Mouse (Mus musculus) megakaryocyte, embryonic 14.5 days (primary cell): Measurements from ENCODE around the gene 0610009B22Rik. TPM values are rescaled to one million over a fixed set of nuclear protein-coding genes. Genes with fewer than 3 reads are reported as not detected.

Experiments used
- H3K27me3 ChIP-seq: replicated peaks from 2 replicates; pipeline ENCODE3; 2012; ENCODE audit warnings: inconsistent platforms
- H3K36me3 ChIP-seq: replicated peaks from 2 replicates; pipeline ENCODE3; 2012; ENCODE audit warnings: low read length, inconsistent platforms, mixed read lengths
- H3K4me1 ChIP-seq: 2 replicates; pipeline ENCODE4 v1.6.1; 2012; ENCODE audit warnings: inconsistent platforms
- H3K4me3 ChIP-seq: replicated peaks from 2 replicates; pipeline ENCODE3; 2012; ENCODE audit warnings: moderate library complexity, mild to moderate bottlenecking, inconsistent platforms
- H3K9me3 ChIP-seq: 2 replicates; pipeline ENCODE4 v1.6.1; 2012; ENCODE audit warnings: inconsistent platforms
- FLI1 ChIP-seq: IDR thresholded peaks from 2 replicates; pipeline ENCODE4 v1.6.1; 2012; ENCODE audit warnings: low read length, inconsistent platforms, mixed read lengths
- GATA1 ChIP-seq: IDR thresholded peaks from 3 replicates; pipeline ENCODE4 v1.6.1; 2012; ENCODE audit warnings: mixed read lengths, low read length, inconsistent platforms, borderline replicate concordance
- polyA plus RNA-seq: library from polyadenylated mRNA; stranded (reverse); fragments of >175 nt; gene quantifications from 2 replicates; pipeline ENCODE4 v1.2.3, GENCODE M21; 2012; ENCODE audit warnings: low replicate concordance; ENCODE audit not compliant: insufficient read depth

Gene 0610009B22Rik
- polyA plus RNA-seq, 1 experiment = 1.7 TPM

GRCm38 (mm10) chr11:51650261-51650660 lies 38.4 kb downstream of the 0610009B22Rik start:
- Histone ChIP-seq H3K4me3 (peak overlapping the region; percentile 94), H3K9me3 (peaks cover 7% of the 10 kb centered on the region), H3K27me3 (peaks cover 74% of the 10 kb centered on the region), H3K4me1 (peaks cover 56% of the 10 kb centered on the region), H3K36me3 (peaks cover 1% of the 10 kb centered on the region)
- TF ChIP-seq GATA1 = no peak
- TF ChIP-seq FLI1 = no peak

DNA sequence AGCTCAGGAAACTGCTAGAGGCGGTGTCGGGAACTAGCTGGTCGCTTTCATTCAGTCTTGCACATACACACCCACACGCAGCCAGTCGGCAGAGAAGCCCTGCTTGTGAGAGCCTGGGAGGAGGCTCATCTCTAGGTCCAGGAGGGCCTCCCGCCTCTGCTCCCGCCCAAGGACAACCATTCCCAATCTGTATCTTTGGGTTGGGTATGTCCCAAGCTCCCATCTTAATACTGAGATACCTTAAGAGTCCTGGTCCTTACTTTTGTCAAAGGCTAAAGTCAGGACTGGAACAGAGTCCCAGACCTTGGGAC lies 38.8 kb downstream of the 0610009B22Rik start:
- H3K4me1 ChIP-seq = peaks cover 55% of the 10 kb centered on the region
- peaks cover 3% of the 10 kb centered on the region for H3K36me3 ChIP-seq
- TF ChIP-seq FLI1 = no peak
- no peak for TF ChIP-seq GATA1
- H3K27me3 ChIP-seq = peaks cover 74% of the 10 kb centered on the region
- peak overlapping the region; percentile 94 for H3K4me3 ChIP-seq
- peaks cover 7% of the 10 kb centered on the region for H3K9me3 ChIP-seq

GRCm38 (mm10) chr11:51649111-51649888 lies 39.4 kb downstream of the 0610009B22Rik start:
- TF ChIP-seq GATA1 = no peak
- TF ChIP-seq FLI1 = no peak
- Histone ChIP-seq H3K36me3 (peaks cover 3% of the 10 kb centered on the region), H3K4me3 (peak overlapping the region; percentile 94), H3K27me3 (peaks cover 70% of the 10 kb centered on the region), H3K4me1 (peaks cover 52% of the 10 kb centered on the region), H3K9me3 (peaks cover 7% of the 10 kb centered on the region)

- no peak for TF ChIP-seq FLI1
- no peak for TF ChIP-seq GATA1
- Histone ChIP-seq H3K4me3 (no peak overlapping the region), H3K9me3 (peaks cover 7% of the 10 kb centered on the region), H3K27me3 (peaks cover 71% of the 10 kb centered on the region), H3K36me3 (peaks cover 10% of the 10 kb centered on the region), H3K4me1 (peaks cover 54% of the 10 kb centered on the region)
Measured at GRCm38 (mm10) chr11:51648566-51648965, 40.1 kb downstream of the 0610009B22Rik start.

- peaks cover 56% of the 10 kb centered on the region for H3K4me1 ChIP-seq
- peak overlapping the region; percentile 44 for H3K4me3 ChIP-seq
- H3K27me3 ChIP-seq = peaks cover 65% of the 10 kb centered on the region
Measured at GRCm38 (mm10) chr11:51646751-51647667, 41.7 kb downstream of the 0610009B22Rik start.

DNA sequence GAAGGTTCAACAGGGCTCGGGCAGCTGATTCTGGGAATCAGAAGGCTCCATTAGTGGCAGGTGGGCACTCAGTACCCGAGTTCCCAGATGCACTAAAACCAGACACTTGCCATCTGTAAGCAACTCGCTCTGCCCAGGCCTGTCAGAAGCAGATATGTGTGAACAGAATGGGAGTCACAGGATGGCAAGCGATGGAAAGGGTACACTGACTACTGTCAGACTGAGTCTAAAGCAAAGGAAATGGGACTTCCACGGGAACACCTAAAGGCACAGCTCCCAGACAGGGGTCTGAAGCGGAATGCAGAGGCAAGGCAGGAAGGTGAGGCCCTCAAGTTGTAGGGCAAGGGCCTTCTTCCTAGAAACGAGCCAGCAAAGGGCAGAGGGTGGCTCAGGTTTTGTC lies 42.4 kb downstream of the 0610009B22Rik start:
- Histone ChIP-seq H3K27me3 (peaks cover 62% of the 10 kb centered on the region), H3K4me3 (no peak overlapping the region), H3K36me3 (peaks cover 11% of the 10 kb centered on the region), H3K4me1 (peaks cover 56% of the 10 kb centered on the region), H3K9me3 (no peaks in the 10 kb centered on the region)
- TF ChIP-seq FLI1 (no peak), GATA1 (no peak)

More at GRCm38 (mm10) chr11:51646751-51647667, 41.7 kb downstream of the 0610009B22Rik start:
- Histone ChIP-seq H3K36me3 (peaks cover 11% of the 10 kb centered on the region), H3K9me3 (no peaks in the 10 kb centered on the region)
- TF ChIP-seq FLI1 (no peak), GATA1 (no peak)

GRCm38 (mm10) chr11:51645293-51645692 lies 43.4 kb downstream of the 0610009B22Rik start:
- TF ChIP-seq GATA1 = no peak
- no peak for TF ChIP-seq FLI1
- H3K4me1 ChIP-seq = peaks cover 46% of the 10 kb centered on the region
- peaks cover 52% of the 10 kb centered on the region for H3K27me3 ChIP-seq

GRCm38 (mm10) chr11:51644217-51644616 lies 44.5 kb downstream of the 0610009B22Rik start:
- Histone ChIP-seq H3K27me3 (peaks cover 41% of the 10 kb centered on the region), H3K9me3 (no peaks in the 10 kb centered on the region), H3K36me3 (peaks cover 11% of the 10 kb centered on the region), H3K4me1 (peaks cover 39% of the 10 kb centered on the region), H3K4me3 (no peak overlapping the region)
- TF ChIP-seq GATA1 (no peak), FLI1 (no peak)

More at GRCm38 (mm10) chr11:51645293-51645692, 43.4 kb downstream of the 0610009B22Rik start:
- peaks cover 11% of the 10 kb centered on the region for H3K36me3 ChIP-seq
- no peak overlapping the region for H3K4me3 ChIP-seq
- H3K9me3 ChIP-seq = no peaks in the 10 kb centered on the region

DNA sequence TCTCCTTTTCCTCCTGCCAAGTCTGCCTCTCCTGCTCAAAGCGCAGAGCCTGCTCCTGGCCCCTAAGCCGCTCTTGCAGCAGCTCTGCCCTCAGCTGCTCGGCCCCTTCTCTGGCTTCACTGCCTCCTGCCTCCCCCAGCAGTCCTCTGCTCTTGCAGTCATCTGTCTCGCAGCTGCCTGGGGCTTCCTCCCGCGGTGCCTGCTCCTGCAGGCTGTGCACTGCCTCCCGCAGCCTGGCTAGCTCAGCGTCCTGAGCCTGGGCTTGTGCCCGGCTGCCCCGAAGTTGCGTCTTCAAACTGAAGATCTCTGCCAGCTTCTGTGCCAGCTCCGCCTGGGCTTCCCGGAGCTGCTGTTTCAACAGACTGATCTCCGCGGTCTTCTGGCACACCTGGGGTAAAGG lies 44.9 kb downstream of the 0610009B22Rik start:
- no peak for TF ChIP-seq FLI1
- no peak for TF ChIP-seq GATA1
- Histone ChIP-seq H3K9me3 (no peaks in the 10 kb centered on the region), H3K4me3 (no peak overlapping the region), H3K4me1 (peaks cover 34% of the 10 kb centered on the region), H3K36me3 (peaks cover 11% of the 10 kb centered on the region), H3K27me3 (peaks cover 37% of the 10 kb centered on the region)
